Mouse (Mus musculus): ENCODE measurements around the gene Sytl3. TPM values are rescaled to one million over a fixed set of nuclear protein-coding genes. Genes with fewer than 3 reads are reported as not detected.
"Not testable (repeated sequence)": the region's sequence is repeated elsewhere in the genome, so short reads cannot be mapped to it uniquely, and the experiment has no call there.

The Sytl3 gene
- polyA plus RNA-seq, 1 experiment from 2014 or later = 0.24 TPM

DNA sequence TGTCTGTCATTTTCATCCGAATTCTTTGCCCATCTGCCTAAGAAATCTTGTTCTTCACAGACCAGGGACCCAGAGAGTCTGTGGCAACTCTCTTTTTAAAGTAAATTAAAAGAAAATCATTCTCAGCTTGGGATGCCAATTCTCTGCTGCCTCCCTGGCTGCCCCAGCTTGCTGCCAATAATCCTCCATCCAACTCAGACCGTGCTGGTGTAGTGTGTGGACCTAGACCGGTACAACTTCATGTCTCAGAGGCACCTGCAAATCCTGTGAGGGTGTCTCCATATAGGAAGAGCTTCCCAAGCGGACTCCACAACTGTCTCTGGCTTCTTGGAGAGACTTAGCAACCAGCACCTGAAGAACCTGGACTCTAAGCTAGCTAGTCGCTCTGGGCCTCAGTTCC lies 22.0 kb upstream of the Sytl3 start:
- DNase-seq (ENCODE audit: extremely low spot score, low spot score) = no peak
- 92% methylated on average over 5 of the region's 5 CpGs for WGBS
- Histone ChIP-seq H3K27me3 (ENCODE audit: poor library complexity, severe bottlenecking) (no peaks in the 10 kb centered on the region), H3K4me3 (no peak overlapping the region), H3K36me3 (replicated peaks) (no peaks in the 10 kb centered on the region), H3K9me3 (peaks cover 5% of the 10 kb centered on the region; the same call in 1 of the 2 replicates), H3K27ac (no peak overlapping the region), H3K4me1 (no peaks in the 10 kb centered on the region)

DNA sequence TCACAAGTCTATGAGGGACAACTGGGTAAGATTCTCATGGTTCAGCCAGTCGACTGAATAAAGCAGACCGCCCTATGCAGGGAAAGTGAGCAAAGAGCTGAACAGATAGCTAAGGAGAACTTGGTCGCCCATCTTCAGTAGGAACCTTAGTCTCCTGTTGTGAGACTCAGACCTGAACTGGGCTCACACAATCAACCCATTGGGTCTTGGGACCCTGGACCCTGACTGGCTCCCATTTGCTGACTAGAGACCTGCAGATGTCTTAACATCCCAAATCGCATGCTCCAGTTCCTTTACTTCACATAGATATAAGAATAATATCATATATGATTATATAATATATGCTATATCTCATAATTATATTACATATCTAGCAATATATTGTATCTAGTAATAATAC lies 21.5 kb upstream of the Sytl3 start:
- not testable (repeated sequence) for H3K9me3 ChIP-seq; H3K27ac ChIP-seq; H3K4me1 ChIP-seq; H3K27me3 ChIP-seq (ENCODE audit: poor library complexity, severe bottlenecking); H3K4me3 ChIP-seq; H3K36me3 ChIP-seq (replicated peaks); DNase-seq (ENCODE audit: extremely low spot score, low spot score)
- 93% methylated on average over 4 of the region's 4 CpGs for WGBS

DNA sequence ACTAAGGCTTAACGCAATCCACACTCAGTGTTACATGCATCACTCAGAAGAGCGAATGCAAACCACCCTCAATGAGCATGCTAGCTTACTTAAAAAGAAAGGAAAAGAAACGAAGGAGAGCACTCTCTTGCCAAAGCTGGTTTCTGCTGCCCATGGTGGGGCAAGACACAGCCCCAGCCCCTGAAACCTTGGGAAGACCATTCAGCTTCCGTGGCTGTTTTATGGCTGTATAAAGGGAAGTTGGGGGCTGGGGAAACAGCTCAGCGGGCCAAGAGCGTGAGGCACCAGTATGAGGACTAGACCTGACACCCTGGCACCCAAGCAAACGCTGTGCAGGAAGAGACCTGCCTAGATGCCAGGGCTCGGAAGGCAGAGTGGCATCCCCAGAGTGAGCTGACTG lies 20.4 kb upstream of the Sytl3 start:
- not testable (repeated sequence) for H3K27ac ChIP-seq; H3K36me3 ChIP-seq (replicated peaks); H3K4me3 ChIP-seq; H3K27me3 ChIP-seq (ENCODE audit: poor library complexity, severe bottlenecking); H3K4me1 ChIP-seq; DNase-seq (ENCODE audit: extremely low spot score, low spot score); H3K9me3 ChIP-seq
- 91% methylated on average over 8 of the region's 8 CpGs for WGBS

DNA sequence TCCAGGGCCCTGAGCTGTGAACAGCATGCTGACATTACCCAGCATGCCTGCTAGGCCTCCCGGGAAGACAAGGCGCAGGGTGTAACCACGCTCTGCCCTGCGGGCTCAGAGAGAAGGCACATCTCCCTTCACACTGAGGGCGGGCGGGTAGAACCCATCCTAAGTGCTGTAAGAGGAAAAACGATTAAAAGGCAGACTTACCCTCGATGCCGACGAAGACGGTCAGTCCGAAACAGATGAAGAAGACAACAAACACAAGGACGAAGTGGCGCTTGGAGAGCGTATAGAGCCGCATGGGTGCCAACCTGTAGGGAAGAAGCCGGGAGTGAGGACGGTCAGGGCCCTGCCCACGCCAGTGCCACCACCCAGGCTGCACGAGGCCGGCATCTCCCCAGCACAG lies 19.4 kb upstream of the Sytl3 start:
- WGBS = 90% methylated on average over 18 of the region's 21 CpGs
- not testable (repeated sequence) for H3K27me3 ChIP-seq (ENCODE audit: poor library complexity, severe bottlenecking); H3K4me1 ChIP-seq; H3K27ac ChIP-seq; DNase-seq (ENCODE audit: extremely low spot score, low spot score); H3K4me3 ChIP-seq; H3K36me3 ChIP-seq (replicated peaks); H3K9me3 ChIP-seq

DNA sequence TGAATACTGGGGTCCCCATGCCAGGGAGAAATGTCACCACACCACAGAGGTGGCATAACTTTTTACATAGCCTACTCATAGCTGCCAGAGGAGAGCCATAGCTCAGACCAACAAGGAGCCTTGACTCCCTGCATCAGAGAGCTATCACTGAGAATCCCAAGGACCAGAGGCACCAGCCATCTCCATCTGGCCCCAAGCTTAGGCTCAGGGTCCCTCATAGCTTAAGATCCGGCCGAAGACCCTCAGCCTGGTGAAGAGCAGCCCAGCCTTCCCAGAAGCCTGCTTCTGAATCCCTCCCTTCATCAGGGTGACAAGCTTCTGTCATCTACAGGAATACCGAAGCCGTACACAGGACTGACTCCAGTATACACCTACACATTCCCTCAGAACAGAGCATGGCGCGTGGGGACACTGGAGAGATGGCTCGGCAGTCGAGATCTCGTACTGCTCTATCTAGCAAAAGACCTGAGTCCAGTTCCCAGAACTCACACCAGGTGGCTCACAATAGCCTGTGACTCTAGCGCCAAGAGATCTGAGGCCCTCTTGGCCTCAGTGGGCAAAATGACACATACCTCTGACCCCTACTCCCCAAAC lies 18.8 kb upstream of the Sytl3 start:
- not testable (repeated sequence) for H3K9me3 ChIP-seq; DNase-seq (ENCODE audit: extremely low spot score, low spot score); H3K4me3 ChIP-seq; H3K36me3 ChIP-seq (replicated peaks); H3K27me3 ChIP-seq (ENCODE audit: poor library complexity, severe bottlenecking); H3K27ac ChIP-seq; H3K4me1 ChIP-seq
- 88% methylated on average over 10 of the region's 10 CpGs for WGBS

DNA sequence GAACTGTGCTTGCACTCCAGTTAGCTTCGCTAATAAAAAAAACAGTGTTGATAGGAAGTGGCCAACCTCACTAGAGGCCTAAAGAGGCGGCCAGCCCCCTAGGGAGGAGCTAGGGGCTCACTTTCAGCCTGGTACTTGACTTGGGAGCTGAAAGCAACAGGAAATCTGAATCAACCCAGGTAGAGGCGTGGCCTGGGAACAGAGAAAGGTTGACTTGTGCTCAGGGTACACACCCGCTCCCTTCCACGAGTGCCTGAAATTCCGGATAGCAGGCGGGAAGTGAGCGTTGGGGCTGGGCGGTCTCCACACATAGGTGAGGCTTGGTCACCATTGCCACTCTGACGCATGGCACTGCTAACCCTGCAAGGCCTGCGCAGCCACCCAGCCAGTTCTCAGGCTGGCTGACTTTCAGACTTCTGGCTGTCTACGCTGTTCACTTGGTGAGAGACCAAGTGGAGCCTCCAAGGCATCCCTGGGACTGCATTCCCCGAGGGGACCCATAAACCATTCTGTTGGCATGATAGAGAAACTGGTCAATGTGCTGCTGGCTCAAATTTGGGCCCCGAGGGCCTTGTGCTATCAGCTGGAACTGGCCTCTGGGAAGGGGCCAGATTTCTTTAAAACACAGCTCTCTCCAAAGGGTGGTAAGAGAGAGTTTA lies 18.0 kb upstream of the Sytl3 start:
- not testable (repeated sequence) for DNase-seq (ENCODE audit: extremely low spot score, low spot score); H3K9me3 ChIP-seq; H3K4me3 ChIP-seq; H3K27ac ChIP-seq; H3K36me3 ChIP-seq (replicated peaks); H3K27me3 ChIP-seq (ENCODE audit: poor library complexity, severe bottlenecking); H3K4me1 ChIP-seq
- WGBS = 85% methylated on average over 14 of the region's 14 CpGs

DNA sequence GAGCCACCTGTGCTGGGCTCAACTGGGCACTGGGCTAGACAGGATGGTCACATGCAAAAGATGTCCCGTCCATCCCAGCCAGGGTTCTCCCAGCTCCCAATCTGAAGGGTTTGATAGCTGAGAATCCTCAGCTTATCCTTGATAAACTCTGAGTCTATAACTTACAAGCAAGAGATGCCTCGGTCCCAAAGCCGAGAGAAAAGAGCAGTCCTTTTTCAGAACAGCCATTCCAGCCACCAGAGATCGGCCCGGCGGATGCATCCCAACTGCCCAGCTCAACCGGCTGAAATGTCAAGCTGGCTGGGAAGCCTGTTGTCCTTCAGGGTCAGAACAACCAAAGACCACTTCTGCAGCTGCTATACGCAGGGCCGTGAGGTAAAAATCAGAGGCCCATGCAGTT lies 14.7 kb upstream of the Sytl3 start:
- not testable (repeated sequence) for H3K27ac ChIP-seq; H3K4me3 ChIP-seq; DNase-seq (ENCODE audit: extremely low spot score, low spot score); H3K27me3 ChIP-seq (ENCODE audit: poor library complexity, severe bottlenecking); H3K4me1 ChIP-seq; H3K36me3 ChIP-seq (replicated peaks); H3K9me3 ChIP-seq
- WGBS = 90% methylated on average over 9 of the region's 9 CpGs

DNA sequence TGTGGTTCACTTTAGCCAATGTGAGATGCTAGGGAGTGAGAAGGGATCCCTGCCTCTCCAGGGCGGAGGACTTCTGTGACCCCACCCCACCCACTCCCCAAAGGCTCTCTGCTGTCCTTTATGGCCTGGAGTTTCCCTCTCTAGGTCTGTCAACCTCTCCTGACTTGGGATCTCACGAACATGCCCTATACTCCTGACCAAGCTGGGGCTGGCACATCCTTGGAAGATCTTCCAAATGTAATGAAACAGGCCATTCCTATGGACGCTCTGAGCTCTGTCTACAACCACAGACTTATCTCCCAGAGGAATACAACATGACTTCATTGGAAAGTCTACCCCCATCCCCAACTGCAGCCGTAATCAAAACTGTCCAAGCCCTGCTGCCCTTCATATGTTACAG lies 14.2 kb upstream of the Sytl3 start:
- not testable (repeated sequence) for H3K4me3 ChIP-seq; H3K27ac ChIP-seq; H3K9me3 ChIP-seq; H3K36me3 ChIP-seq (replicated peaks); H3K27me3 ChIP-seq (ENCODE audit: poor library complexity, severe bottlenecking); H3K4me1 ChIP-seq; DNase-seq (ENCODE audit: extremely low spot score, low spot score)
- WGBS = 89% methylated on average over 4 of the region's 4 CpGs

DNA sequence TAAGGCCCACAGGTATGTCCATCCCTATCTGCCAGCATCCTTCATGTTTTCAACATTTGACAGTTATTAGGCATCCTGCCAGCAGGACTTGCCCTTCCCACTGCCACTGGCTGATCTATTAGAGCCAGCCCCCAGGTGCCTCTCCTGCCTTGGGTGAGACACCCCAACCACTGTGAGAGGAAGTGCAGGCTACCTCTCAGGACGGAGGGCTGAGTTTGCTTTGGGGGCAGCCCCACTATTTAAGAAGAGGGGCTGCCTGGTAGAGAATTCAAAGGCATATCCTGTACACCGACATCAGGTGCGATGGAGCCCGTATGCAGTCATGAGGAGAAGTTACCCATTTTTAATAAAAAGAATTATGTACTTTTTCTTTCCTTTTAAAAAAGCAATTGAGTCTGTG lies 13.2 kb upstream of the Sytl3 start:
- H3K4me1 ChIP-seq; DNase-seq (ENCODE audit: extremely low spot score, low spot score); H3K9me3 ChIP-seq; H3K27ac ChIP-seq; H3K27me3 ChIP-seq (ENCODE audit: poor library complexity, severe bottlenecking); H3K36me3 ChIP-seq (replicated peaks); H3K4me3 ChIP-seq: not testable (repeated sequence)
- WGBS = 92% methylated on average over 4 of the region's 4 CpGs

DNA sequence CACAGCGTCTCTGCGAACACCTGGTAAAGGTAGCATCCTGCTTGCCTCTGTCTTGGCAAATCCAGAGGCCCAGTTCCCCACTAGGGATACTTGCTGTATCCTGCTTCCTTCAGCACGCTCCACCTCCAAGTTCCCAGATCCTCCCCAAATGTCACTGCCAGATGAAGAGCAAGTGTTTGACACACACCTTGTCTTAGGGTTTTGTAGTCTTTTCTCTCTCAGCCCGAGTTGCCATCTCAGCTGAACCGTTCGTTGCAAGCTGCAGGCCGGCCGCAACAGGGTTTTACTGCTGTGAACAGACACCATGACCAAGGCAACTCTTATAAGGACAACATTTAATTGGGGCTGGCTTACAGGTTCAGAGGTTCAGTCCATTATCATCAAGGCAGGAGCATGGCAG lies 12.1 kb upstream of the Sytl3 start:
- H3K4me1 ChIP-seq; H3K27ac ChIP-seq; H3K9me3 ChIP-seq; H3K36me3 ChIP-seq (replicated peaks); DNase-seq (ENCODE audit: extremely low spot score, low spot score); H3K27me3 ChIP-seq (ENCODE audit: poor library complexity, severe bottlenecking); H3K4me3 ChIP-seq: not testable (repeated sequence)
- WGBS = 97% methylated on average over 8 of the region's 8 CpGs

DNA sequence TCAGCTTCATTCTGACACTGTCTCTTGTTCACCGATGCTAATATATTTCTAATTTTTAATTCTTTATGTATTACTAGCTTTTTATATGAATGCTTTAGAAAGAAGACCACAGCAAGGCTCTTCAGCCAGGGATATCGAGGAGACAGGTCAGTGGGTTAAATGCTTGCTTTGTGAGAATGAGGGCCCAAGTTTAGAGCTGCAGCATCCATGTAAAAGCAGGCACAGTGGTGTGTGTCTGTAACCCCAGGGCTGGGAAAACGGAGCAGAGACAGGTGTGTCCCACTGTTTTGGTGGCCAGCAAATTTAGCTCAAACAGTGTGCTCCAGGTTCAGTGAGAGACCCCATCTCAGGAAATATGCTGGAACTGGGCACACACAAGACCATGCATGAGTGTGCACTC lies 11.4 kb upstream of the Sytl3 start:
- WGBS = 83% methylated on average over 3 of the region's 3 CpGs

DNA sequence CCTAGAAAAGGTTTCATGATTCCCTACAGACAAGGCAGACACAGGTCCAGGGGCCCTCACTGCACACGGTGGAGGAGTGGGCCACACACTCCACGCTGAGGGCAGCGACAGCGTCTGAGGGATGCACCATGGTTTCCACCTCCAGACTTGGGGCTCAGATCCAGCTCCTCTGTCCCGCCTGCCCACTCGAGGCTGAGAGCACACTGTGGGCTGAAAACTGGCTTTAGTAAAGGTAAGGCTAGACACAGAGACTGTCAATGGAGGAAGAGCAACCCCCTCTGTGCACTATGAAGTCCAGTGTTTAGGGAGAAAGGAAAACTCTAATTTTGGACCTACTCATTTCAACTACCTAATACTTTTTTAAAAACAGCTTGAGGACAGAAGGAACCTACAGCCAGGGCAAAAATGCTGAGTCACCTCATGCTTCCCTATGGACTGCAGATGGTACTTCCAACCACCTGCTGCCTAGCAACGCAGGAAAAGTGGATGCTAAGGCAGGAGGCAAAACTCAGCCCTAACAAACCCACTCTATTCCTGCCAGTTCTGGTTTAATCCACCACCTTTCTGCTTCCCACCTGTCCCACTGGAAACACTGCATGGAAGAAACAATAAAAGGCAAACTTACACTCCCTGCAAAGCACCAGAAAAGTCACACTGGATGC lies 7.9 kb upstream of the Sytl3 start:
- H3K4me1 ChIP-seq; H3K36me3 ChIP-seq (replicated peaks); H3K27ac ChIP-seq; H3K4me3 ChIP-seq; DNase-seq (ENCODE audit: extremely low spot score, low spot score); H3K9me3 ChIP-seq; H3K27me3 ChIP-seq (ENCODE audit: poor library complexity, severe bottlenecking): not testable (repeated sequence)
- 93% methylated on average over 6 of the region's 7 CpGs for WGBS

More for the DNA sequence above, 11.4 kb upstream of the Sytl3 start:
- H3K27ac ChIP-seq; H3K36me3 ChIP-seq (replicated peaks); H3K4me3 ChIP-seq; H3K4me1 ChIP-seq; H3K9me3 ChIP-seq; H3K27me3 ChIP-seq (ENCODE audit: poor library complexity, severe bottlenecking); DNase-seq (ENCODE audit: extremely low spot score, low spot score): not testable (repeated sequence)

DNA sequence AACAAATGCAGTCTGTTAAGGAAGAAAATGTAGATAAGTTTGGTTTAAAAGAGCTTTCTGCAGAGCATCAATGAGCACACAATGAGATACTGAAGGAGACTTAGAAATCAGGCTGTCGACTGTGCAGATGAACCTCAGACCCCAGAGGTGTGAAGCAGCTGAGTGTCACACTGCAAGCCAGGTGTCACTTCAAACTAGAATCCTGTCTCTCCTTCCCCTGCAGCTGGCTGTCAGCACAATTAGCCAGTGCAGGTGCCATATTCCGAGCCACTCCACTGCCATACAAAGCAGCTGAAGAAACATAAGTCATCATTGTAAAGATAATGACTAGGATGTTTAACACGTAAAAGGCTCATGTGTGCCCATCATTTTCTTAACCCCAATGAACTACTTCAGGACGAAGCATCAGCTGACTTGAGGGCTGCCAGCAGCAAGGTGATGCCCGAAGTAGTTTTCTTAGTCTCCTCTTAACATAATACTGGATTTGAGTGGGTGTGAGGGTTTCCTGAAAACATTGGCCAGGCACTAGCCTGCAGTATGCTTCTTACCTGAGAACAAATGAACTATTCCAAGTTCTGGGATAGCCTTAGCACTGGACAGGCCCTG lies 5.4 kb upstream of the Sytl3 start:
- not testable (repeated sequence) for H3K4me3 ChIP-seq; H3K36me3 ChIP-seq (replicated peaks); DNase-seq (ENCODE audit: extremely low spot score, low spot score); H3K27ac ChIP-seq; H3K4me1 ChIP-seq; H3K9me3 ChIP-seq; H3K27me3 ChIP-seq (ENCODE audit: poor library complexity, severe bottlenecking)
- 96% methylated on average over 4 of the region's 5 CpGs for WGBS
